Mouse (Mus musculus): ENCODE data around the gene Ptgir.

The Ptgir gene

DNA sequence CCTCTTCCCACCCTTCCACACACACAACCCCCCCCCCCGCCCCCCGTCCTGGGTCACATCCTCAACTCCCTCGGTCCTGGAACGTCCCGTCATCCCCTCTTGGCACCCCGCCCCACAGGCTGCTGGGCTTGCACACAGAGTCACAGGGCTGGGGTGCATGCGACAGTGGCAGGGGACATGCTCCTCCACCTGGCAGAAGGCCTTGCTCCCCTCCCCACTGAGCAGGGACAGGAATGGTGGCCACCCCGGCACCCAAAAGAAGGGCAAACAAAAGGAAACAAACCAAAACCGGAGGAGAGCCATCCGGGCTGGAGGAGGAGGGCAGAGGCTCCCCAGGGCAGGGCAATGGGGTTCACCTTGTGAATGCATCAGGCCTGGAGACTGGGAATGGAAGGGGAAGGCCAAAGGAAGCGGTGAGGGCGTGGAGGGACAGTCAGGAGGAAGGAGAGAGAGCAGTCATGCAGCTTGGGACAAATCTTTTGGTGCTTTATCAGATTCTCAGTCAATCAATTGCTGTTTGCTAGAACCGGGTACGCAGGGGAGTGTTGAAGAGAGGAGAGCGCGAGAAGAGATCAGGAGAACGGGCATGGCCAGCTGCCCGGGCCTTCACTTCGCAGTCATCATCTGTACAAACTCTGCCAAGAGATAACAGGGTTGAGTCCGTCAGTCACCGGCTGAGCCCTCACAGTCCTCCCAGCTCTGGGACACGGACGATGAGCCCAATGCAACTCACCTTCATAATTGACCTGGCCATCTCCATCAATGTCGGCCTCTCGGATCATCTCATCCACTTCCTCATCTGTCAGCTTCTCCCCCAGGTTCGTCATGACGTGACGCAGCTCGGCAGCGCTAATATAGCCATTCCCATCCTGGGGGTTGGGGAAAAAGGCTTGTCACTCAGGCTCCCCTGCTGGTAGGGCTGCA is 10.3 kb downstream of the Ptgir start:
- DNase-seq (ENCODE audit: low read depth, low spot score) = no peak

DNA sequence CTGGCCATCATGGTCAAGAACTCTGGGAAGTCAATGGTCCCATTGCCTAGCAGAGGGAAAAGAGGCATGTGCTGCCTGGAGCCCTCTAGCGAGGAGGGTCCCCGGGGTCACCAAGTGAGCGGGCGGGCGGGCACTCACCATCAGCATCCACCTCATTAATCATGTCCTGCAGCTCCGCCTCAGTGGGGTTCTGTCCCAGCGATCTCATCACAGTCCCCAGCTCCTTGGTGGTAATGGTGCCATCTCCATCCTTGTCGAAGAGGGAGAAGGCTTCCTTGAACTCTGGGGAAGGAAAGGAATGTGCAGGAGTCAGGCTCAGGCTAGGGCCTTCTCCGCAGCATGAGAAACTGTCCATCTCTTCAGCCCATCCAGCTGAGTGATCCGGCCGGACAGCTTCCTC is 11.2 kb downstream of the Ptgir start:
- no peak for DNase-seq (ENCODE audit: low read depth, low spot score)

DNA sequence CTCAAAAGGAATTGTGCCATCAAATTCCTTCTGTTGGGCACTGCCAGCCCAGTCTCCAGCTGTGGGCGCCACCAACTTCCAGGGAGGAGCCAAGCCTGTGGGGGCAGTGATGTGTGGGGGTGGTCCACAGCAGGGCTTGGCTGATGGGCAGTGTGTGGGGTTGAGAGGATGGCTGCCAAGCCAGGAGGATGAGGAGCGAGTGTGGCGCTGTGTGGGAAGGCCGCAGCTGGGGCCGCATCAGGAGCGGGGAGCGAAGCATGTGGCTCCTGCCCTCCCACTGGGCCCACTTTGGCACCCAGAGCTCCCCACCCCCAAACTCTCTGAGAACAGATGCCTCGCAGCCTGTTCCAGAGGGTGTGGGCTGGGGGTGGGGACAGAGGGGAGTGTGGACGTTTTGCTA is 11.7 kb downstream of the Ptgir start:
- DNase-seq (ENCODE audit: low read depth, low spot score) = no peak

DNA sequence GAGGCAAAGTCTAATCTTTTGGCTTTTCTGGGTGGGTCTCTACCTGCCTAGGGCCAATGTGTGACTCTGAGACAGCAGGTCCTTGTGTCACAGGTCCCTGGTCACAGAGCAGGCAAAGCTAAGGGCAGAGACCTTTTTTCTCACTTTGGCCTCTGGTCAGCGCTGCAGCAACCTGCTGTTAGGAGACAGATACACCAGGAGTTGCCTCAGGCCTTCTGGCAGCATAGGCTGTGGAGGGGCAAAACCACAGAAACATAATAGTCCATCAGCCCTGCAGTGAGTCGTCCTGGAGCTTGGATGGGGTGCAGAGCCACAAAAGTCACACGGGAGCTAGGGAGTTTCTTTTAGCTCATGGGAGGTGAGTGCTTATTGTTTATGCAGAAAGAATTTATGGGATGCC is 12.4 kb downstream of the Ptgir start:
- DNase-seq (ENCODE audit: low read depth, low spot score) = no peak

DNA sequence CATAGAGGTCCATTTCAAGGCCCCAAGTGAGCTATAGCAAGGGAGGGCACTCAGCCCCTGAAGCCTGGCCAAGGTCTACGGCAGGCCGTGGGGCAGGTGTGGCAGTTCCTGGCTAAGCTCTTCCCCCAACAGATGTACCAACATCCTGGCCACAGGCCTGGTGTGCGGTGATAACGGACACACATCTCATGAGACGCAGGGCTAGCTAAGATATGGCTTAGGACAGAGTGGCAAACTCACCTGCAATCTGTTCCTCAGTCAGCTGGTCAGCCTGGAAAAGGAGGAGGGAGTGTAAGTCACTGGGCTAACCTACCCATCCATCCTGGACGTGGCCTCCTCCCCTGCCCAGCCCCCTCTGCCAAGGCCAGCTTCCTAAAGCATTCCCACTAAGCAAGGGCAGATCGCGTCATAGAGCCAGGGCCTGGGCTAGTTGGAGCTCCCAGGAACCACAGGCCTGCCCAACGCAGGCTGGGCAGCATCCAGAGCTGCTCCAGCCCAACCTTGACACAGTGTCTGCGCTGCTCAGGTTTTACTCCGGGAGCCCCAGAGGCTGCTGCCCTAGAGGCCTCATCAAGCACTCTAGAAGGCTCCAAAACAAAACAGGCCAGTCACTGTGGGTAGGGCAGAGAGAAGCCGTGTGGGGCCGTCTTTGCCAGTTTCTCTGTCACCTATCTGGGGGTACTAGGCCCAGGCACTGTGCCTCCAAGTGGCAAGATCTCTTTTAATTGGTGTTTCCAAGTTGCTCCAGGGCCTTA is 13.3 kb downstream of the Ptgir start:
- no peak for DNase-seq (ENCODE audit: low read depth, low spot score)

DNA sequence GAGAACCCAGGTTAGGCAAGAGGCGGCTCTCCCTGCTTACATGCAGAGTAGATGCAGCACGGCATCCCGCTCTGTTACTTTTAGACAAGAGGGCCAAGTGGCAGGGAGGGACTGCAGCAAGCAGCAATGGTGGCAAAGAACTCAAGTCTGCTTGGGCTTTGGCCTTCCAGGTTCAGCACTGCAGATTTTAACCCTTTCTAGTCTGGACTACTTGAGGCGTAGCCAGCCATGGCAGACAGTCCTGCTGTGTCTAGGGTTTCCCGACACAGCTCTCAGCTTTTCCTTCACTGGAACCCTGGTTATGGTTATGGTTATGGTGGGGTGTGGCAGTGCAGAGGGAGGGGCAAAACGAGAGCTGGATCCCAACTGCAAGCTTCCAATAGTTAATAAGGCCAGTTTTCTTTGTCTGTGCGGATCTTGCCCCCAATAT is 13.9 kb downstream of the Ptgir start:
- DNase-seq (ENCODE audit: low read depth, low spot score) = no peak

DNA sequence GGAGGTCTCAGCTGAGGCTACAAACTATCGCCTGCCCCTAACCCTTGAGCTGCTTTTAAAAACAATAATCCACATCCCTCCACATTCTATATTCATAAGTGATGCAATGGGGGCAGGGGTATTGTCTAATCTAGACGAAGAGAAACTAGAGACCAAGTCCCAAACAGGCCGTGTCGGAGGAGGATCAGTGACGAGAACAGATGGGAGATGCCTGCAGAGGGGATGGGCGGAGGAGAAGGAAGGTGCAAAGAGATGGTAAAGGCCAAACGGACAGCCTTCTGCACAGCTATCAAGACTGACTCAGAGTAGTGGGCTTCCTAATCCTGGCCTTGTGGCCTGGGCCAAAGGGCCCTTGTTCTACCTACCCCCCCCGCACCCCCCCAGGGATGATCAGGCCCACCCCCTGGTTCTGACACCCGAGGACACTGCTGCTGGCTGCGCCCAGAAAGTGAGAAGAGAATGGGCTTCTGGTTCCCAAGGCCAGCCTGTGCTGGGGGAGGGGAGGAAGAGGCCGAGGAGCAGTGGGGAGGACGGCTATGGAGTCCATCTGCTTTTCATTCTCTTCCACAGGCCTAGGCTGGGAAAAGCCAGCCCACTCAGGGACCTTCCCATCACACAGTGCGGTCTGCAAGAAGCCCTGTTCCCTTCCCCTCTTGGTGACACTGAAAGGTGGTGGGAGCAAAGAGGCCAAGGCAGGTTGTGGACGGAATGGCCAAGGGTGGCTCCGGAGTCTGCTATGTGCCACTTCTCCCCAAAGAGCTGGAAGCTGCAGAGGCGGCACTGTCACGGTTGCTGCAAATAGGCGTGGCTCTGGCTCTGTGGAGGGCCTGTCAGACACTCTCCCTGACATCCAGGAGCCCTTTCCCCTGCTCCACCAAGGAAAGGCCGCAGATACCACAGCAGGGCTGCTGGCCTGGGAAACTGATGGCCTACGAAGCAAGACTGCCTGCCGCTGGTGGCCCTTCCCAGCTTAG is 14.8 kb downstream of the Ptgir start:
- DNase-seq (ENCODE audit: low read depth, low spot score) = no peak

DNA sequence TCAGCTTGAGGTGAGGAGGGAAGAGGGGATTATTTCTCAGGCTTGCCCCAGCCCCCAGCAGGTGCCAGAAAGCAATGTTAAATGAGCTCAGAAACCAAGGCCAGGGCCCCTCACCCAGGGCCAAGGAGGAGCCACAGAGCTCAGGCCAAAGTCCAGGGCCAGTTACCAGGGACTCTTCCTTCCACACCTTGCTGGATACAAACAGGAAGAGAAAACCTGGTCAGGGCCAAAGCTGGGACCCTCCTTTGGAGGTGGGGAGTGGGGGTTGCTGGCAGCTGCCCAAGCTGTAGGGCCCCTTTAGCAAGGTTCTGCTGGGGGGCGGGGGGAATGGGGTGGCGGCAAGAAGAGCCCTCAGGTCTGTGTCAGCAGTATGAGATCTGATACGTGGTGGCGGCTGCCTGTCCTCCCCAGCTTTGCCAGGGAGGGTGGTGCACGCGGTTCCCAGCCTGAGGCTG is 15.6 kb downstream of the Ptgir start:
- DNase-seq (ENCODE audit: low read depth, low spot score) = peak; percentile 68

DNA sequence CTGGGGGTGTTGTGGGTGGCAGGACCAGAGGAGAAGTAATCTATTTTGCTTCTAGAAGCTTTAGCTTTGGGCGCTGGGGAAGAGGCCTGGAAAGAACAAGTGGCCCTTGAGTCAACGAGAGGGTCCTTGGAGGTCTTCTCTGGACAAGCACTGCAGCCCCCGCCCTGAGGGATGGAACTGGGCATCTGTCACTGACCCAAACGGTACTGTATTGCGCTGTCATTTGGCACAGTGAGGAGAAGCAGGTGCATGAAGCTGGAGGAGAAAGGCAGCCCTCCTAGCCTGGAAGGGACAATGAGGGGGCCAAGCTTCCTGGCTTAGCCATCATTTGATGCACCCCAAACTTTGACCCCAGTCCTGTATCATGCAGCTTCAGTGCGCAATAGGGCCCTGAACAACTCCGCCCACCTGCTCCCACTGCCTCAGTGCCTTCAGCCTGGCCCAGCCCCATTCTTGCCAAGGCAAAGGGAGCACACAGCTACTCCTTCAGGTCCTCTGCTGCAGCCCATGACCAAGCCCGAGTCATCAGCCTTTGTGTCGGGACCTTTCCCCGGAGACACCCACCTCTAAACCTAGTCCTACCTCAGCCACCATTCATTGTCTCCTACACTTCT is 16.2 kb downstream of the Ptgir start:
- DNase-seq (ENCODE audit: low read depth, low spot score) = no peak

DNA sequence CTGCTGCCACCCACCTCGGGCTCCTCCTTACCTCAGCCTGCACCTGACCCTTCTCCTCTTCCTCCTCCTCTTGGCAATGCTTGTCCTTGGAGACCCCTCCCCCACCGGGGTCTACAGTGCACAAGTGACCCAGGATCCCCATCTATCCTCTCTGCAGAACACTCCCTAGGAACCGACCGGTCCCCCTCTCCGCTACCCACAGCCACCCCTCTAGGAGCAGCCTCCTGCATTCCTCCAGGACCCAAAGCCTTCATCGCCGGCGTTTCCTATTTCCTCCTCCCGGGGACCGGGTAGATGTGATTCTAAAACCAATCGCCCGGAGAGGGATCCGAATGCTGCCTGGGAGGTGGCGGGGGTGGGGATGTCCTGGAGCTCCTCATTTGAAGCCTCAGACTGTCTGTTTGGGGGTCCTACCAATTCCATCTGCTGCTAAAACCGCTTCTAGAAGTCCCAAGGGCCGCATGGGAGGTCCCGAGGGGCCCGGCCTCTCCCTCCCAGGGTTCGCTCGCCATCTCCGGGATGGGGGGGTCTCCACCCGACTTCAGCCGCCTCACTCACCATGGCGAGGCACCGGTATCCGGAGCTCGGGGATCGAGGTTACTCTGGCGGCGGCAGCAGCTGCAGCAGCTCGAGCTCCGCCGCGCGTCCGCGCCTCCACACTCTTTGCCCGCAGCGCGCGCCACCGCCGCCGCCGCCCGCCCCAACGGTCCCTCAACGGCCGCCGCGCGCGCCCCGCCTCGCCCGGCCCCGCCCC is 17.2 kb downstream of the Ptgir start:
- DNase-seq (ENCODE audit: low read depth, low spot score) = no peak

DNA sequence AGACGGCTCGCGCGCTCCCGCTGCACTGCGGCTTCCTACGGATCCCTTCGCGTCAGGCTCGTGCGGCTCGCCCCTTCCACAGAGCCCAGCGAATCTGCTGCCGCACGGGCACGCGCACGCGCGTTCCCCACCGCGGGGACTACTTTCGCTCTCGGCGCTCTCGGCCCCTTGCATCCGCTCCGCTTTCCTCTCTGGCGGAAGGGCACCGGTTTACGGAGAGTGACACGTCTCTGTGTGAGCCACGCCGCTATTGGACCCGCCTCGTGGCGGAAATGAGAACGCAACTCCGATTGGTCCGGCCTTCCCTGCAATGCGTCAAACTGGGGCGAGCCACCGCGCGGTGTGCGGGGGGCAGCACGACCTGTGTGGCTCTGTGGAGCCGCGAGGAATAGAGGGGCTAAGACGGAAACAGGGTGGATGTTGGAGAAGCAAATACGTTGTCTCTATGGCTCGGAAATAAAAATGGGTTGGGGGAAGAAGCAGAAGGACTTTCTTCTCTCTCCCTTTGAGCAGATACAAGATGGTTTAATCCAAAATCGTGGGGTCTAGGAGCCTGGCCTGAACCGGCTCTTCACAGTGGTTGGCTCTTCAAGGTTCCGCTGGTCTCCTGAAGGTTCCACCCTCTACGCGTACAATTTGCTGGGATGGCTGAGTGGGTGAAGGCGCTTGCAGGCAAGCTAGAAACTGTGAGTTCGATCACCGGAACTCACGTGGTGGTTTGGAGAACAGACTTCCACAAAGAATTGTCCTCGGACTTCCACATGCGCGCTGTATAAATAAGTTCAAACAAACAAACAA is 17.9 kb downstream of the Ptgir start, which contains the start of gene Calm3:
Gene Calm3, minus strand, starts transcription at position 78 of the 798 bp plus-strand sequence.
- peak; percentile 100 for DNase-seq (ENCODE audit: low read depth, low spot score)

DNA sequence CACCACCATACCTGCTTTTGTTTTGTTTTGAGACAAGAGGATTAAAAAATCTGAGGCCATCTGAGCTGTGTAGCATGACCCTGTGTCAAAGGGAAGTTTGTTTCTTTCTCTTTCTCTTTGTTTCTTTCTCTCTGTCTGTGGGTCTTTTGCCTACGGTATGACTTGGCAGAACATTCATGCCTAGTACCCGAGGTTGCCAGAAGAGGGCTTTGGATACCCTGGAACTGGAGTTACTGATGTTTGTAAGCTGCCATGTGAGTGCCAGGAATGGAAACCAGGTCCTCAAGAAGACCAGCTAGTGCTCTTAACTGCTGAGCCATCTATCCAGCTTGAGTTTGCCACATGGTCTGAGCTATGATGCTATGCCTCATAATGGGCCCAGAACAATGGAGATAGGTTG is 22.1 kb downstream of the Ptgir start:
- DNase-seq (ENCODE audit: low read depth, low spot score) = no peak

DNA sequence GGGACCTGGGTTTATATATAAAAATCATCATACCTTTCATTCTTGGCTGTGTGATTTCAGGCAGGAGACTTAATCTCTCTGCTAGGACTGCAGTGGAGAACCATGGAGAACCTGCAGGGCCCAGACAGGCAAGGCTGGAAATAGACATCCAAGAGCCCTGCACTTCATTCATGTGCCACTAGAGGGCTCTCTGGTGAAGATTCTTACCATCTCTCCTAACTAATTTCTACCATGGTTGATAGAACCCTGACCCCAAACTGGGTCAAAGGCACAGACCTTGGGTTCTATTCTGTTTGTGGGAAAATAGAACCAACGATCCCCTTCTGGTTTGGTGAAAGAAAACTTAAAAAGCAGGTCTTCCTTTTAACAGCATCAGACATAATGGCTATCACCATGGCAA is 24.6 kb downstream of the Ptgir start:
- DNase-seq (ENCODE audit: low read depth, low spot score) = no peak

DNA sequence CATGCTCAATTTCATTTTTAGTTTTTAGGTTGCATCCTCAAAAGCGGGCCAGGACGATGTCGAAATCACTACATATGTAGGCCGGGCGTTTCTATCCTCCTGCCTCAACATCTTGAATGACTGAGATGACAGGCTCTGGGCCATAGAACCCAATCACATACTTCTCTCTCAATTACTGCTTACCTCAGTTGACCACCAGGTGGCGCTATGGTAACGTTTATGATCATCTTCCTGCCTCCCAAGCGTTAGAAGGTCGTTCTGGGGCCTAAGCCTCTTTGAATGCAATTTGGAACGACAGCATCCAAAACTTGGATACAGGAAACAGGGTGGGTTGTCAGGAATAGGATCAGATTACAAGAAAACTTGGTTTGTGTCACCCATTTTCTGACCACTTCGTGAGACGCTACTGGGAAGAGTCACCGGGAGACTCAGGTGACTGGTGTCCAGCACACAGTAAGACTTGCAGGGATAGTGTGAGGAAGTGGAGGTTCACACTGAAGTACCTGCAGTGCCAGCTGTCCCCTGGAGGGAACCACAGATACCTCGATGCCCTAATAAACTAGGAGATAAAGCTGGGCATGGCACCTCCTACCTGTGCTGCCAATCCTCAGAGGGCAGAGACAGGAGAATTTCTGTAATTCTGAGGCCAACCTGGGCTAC is 25.8 kb downstream of the Ptgir start:
- peak; percentile 74 for DNase-seq (ENCODE audit: low read depth, low spot score)

DNA sequence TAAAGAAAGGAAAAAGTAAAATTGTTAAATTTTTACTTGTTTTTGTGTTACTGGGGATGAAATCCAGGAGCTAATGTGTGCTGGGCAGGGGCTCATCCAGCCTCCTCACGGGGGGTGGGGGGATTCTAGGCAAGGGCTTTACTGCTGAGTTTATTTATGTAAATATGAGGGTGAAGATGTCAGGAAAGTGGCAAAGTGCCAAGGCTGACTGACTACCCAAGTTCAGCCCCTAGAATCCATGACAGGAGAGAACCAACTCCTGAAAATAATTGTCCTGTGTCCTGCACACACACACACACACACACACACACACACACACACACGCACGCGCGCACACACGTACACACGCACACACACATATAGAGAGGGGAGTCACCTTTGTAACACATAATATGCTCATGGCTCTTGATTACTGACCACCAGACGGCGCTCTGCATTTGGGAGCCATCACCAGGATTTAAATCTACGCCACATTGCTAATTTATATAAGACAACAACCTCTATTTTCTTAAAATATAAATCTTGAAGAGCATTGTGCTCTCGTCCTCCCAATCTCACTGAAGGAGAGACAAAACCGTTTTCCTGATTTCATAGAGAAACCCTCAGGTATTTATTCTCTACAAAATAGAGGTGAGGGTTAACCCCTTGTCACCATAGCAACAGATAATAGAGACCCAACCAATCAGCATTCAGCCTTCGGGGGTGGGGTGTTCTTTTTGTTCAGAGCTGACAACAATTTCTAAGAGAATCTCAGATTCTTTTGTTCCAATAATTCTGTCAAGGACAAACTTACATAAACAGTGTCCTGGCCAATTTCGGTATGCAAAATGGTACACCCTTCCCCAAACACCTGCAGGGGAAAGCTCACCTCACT is 26.7 kb downstream of the Ptgir start:
- no peak for DNase-seq (ENCODE audit: low read depth, low spot score)

DNA sequence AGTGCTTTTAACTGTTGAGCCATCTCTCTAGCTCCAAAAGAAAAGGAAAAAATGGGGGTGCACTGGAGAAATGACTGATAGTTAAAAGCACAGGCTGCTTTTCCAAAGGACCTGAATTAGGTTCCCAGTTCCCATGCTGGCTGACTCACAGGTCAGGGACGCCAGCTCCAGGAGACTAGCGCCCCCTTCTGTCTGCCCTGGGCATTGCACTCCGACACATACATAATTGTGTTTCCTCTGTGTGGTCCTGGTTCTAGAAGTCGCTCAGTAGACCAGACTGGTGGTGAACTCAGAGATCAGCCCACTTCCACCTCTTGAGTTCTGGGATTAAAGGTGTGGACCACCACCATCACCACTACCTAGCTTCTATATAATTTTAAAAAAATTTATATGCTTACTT is 31.0 kb downstream of the Ptgir start:
- no peak for DNase-seq (ENCODE audit: low read depth, low spot score)

DNA sequence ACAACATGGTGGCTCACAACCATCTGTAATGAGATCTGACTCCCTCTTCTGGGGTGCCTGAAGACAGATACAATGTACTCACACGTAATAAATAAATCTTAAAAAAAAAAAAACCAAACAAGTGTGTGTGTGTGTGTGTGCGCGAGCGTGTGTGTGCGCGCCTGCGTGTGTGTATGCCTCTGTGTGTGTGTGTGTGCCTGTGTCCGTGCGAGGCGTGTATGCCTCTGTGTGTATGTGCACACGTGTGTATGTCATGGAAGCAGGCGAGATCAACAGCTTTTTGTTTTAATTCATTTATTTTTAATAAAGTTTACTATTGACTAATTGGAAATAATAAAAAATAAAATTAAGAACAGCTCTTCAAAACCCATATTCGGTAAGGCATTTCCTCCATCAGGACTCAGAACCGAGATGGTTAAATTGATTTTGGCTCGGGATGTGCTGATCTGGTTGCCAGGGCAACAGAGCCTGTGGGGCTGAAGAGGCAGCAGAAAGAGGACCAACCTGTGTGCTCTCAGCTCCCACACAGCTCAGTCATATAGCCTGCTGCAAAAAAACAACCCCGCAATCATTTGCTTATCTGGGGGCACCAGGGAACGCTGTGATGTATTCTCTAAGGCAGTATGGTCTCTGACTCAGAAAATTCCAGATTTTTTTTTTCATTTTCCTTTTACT is 32.0 kb downstream of the Ptgir start:
- DNase-seq (ENCODE audit: low read depth, low spot score) = no peak

Data from skeletal muscle tissue, adult 2 months (tissue).